In genomic region chr2:71690277-71691161, GRCm38 (mm10) we compare ENCODE assay signal across 9 mouse cellular contexts. TPM values are rescaled to one million over a fixed set of nuclear protein-coding genes. Genes with fewer than 3 reads are reported as not detected.
A peak's percentile ranks its signal among the peaks of the same experiment; 100 is the strongest.
DNase-seq lines count a peak whose midpoint lies in the region; ATAC-seq and TF ChIP-seq lines count a peak whose summit lies in the region.
"Had no signal": no experiment of that assay in that cellular context is flagged by ENCODE, and none has a peak within 500 bp of the region (broad histone marks: within the 10 kb centered on the region; RNA-seq: fewer than 3 reads in every experiment).

No protein-coding gene starts in this region.

- no peaks in the 10 kb centered on the region for H3K36me3 ChIP-seq in forebrain, embryonic 13.5 days (ENCODE audit: poor library complexity, severe bottlenecking)
- no peaks in the 10 kb centered on the region for H3K36me3 ChIP-seq in liver, postnatal 0 days (replicated peaks; ENCODE audit: insufficient read depth, low read length)
- H3K36me3 ChIP-seq in stomach, embryonic 15.5 days, result no peaks in the 10 kb centered on the region
- H3K36me3 ChIP-seq: limb, embryonic 12.5 days had no signal

- no peak for TF ChIP-seq EP300 in liver, postnatal 0 days (IDR thresholded peaks at IDR 0.05; ENCODE audit: low read depth)

- H3K27ac ChIP-seq in forebrain, embryonic 13.5 days, result 0 out of 2 replicates have a peak overlapping the region, but pooled peaks have one; percentile 21
- no peak overlapping the region for H3K27ac ChIP-seq in liver, postnatal 0 days (ENCODE audit: low read depth)
- H3K27ac ChIP-seq in stomach, embryonic 15.5 days, result peak overlapping the region; percentile 76
- H3K27ac ChIP-seq: limb, embryonic 12.5 days had no signal

- peak; percentile 15 for DNase-seq in urinary bladder, postnatal 14 days (ENCODE audit: low spot score)
- DNase-seq in urinary bladder, postnatal 10 days (ENCODE audit: low spot score), result no peak
- DNase-seq in heart, postnatal 25 days (ENCODE audit: low spot score), result peak; percentile 64
- peak; percentile 30 for DNase-seq in liver, postnatal 0 days
- no peak for DNase-seq in embryo, embryonic 10.5 days (ENCODE audit: low spot score)

- H3K4me2 ChIP-seq in forebrain, embryonic 13.5 days, result peak overlapping the region; percentile 18; the same call in 1 of the 2 replicates
- H3K4me2 ChIP-seq in liver, postnatal 0 days (ENCODE audit: low read depth, low read length), result 0 out of 2 replicates have a peak overlapping the region, but pooled peaks have one; percentile 3
- peak overlapping the region; percentile 36 for H3K4me2 ChIP-seq in stomach, embryonic 15.5 days
- H3K4me2 ChIP-seq: limb, embryonic 12.5 days had no signal

- no peak overlapping the region for H3K9ac ChIP-seq in forebrain, embryonic 13.5 days
- H3K9ac ChIP-seq in liver, postnatal 0 days (replicated peaks), result no peak overlapping the region
- no peak overlapping the region for H3K9ac ChIP-seq in stomach, embryonic 15.5 days
- H3K9ac ChIP-seq: limb, embryonic 12.5 days had no signal

- TF ChIP-seq CTCF in liver, postnatal 0 days (IDR thresholded peaks at IDR 0.05; ENCODE audit: low read depth), result no peak

- H3K4me3 ChIP-seq in forebrain, embryonic 13.5 days, result no peak overlapping the region
- H3K4me3 ChIP-seq in liver, postnatal 0 days (ENCODE audit: low read depth, low read length), result no peak overlapping the region
- H3K4me3 ChIP-seq in stomach, embryonic 15.5 days (replicated peaks), result no peak overlapping the region
- H3K4me3 ChIP-seq: limb, embryonic 12.5 days had no signal

- intact Hi-C loops in heart, postnatal 25 days (cut with DNase I), result no loop called here

- peak; percentile 71 for ATAC-seq in forebrain, embryonic 13.5 days
- ATAC-seq in liver, postnatal 0 days, result peak; percentile 36; the same call in 1 of the 2 replicates
- ATAC-seq in stomach, embryonic 15.5 days (ENCODE audit: insufficient read depth, low FRiP score, low read depth), result peak; percentile 72
- no peak for ATAC-seq in granulocyte monocyte progenitor cell, adult 5-6 weeks (replicated peaks; ENCODE audit: poor library complexity, severe bottlenecking)

- H3K4me1 ChIP-seq in forebrain, embryonic 13.5 days, result peaks cover 22% of the 10 kb centered on the region
- no peaks in the 10 kb centered on the region for H3K4me1 ChIP-seq in liver, postnatal 0 days (ENCODE audit: insufficient read depth)
- peaks cover 10% of the 10 kb centered on the region for H3K4me1 ChIP-seq in stomach, embryonic 15.5 days

- no peaks in the 10 kb centered on the region for H3K9me3 ChIP-seq in forebrain, embryonic 13.5 days (replicated peaks)
- no peaks in the 10 kb centered on the region for H3K9me3 ChIP-seq in liver, postnatal 0 days (ENCODE audit: low read length)
- H3K9me3 ChIP-seq in stomach, embryonic 15.5 days, result no peaks in the 10 kb centered on the region

- no peaks in the 10 kb centered on the region for H3K27me3 ChIP-seq in forebrain, embryonic 13.5 days
- no peaks in the 10 kb centered on the region for H3K27me3 ChIP-seq in liver, postnatal 0 days (ENCODE audit: insufficient read depth, low read length)
- no peaks in the 10 kb centered on the region for H3K27me3 ChIP-seq in stomach, embryonic 15.5 days (replicated peaks)
- H3K27me3 ChIP-seq: limb, embryonic 12.5 days had no signal

- 62% methylated on average over 27 of the region's 27 CpGs for WGBS in forebrain, embryonic 13.5 days
- 47% methylated on average over 27 of the region's 27 CpGs for whole genome bisulfite sequencing in liver, postnatal 0 days (ENCODE audit: insufficient replicate concordance)
- WGBS in stomach, embryonic 15.5 days, result 48% methylated on average over 27 of the region's 27 CpGs

RNA-seq across cellular contexts. Expression of gene Itga6, which starts 54.9 kb away (rescaled TPM):
- polyA plus RNA-seq in forebrain, embryonic 13.5 days (2015; fragmentation: Nextera tagmentation; extraction: Ambion mirVana), result 31.1 and 32.0 TPM in 2 replicates
- total RNA-seq in heart, postnatal 25 days (2021), result 10 to 100 TPM; 48.3 to 57.7 TPM
- 7.5 and 7.7 TPM in 2 replicates for polyA plus RNA-seq in liver, postnatal 0 days (2015; fragmentation: Nextera tagmentation; extraction: Ambion mirVana)
- 61.8 and 74.1 TPM in 2 replicates for polyA plus RNA-seq in stomach, embryonic 15.5 days (2015; fragmentation: Nextera tagmentation; extraction: Ambion mirVana)
- 32.9 and 48.6 TPM in 2 replicates for total RNA-seq in granulocyte monocyte progenitor cell, adult 5-6 weeks (2014; fragmentation: Nextera tagmentation)
- total RNA-seq in granulocyte monocyte progenitor cell, adult 5-6 weeks (2017), result 46.9 and 59.7 TPM in 2 replicates

Comparison
In these comparisons a context has a peak if more than half of its experiments do, and no peak if none do; other contexts are left out.
1. DNase-seq: peak in urinary bladder, postnatal 14 days (single experiment), heart, postnatal 25 days (single experiment) and liver, postnatal 0 days (single experiment); none in urinary bladder, postnatal 10 days (single experiment) and embryo, embryonic 10.5 days (single experiment).
2. Peak in every context shown above with its lines, with median percentiles within 50 percentile points of each other: H3K4me2 ChIP-seq.